Mouse (Mus musculus): ENCODE results near the gene Lingo2. TPM values are rescaled to one million over a fixed set of nuclear protein-coding genes. Genes with fewer than 3 reads are reported as not detected.

Gene Lingo2
- polyA plus RNA-seq, 1 experiment from 2014 or later = 0.45 TPM

DNA sequence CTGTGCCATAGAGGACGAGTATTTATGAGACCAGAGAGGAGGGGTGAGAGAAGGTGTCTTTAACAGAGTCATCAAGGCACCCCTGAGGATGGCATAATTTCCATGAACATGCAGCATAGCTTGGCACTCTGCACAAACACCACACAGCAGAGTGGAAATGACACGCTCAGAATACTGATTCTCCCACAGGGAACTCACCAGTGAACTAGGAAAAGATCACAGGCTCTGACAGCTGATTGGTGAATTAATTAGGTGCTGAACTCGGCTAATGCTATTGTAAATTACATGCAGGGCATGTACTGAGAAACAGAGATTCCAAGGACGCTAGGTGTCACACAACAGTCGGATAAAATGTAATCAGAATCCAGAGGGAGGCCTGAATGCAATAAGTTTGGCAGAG is 525.4 kb downstream of the Lingo2 start:
- Histone ChIP-seq H3K4me2 (ENCODE audit: low read depth, low read length) (no peak overlapping the region), H3K4me1 (ENCODE audit: control insufficient read depth, insufficient read depth, low read length) (no peaks in the 10 kb centered on the region), H3K36me3 (ENCODE audit: control insufficient read depth, insufficient read depth) (no peaks in the 10 kb centered on the region), H3K4me3 (ENCODE audit: low read length) (no peak overlapping the region), H3K9ac (ENCODE audit: low read length) (no peak overlapping the region), H3K27me3 (ENCODE audit: control insufficient read depth, insufficient read depth, low read length) (no peaks in the 10 kb centered on the region), H3K27ac (ENCODE audit: low read length) (no peak overlapping the region), H3K9me3 (replicated peaks; ENCODE audit: control insufficient read depth, low read length) (no peaks in the 10 kb centered on the region)
- 49% methylated on average over 5 of the region's 5 CpGs for WGBS
- no peak for ATAC-seq (replicated peaks; ENCODE audit: extremely low read depth, insufficient read depth, low FRiP score)

DNA sequence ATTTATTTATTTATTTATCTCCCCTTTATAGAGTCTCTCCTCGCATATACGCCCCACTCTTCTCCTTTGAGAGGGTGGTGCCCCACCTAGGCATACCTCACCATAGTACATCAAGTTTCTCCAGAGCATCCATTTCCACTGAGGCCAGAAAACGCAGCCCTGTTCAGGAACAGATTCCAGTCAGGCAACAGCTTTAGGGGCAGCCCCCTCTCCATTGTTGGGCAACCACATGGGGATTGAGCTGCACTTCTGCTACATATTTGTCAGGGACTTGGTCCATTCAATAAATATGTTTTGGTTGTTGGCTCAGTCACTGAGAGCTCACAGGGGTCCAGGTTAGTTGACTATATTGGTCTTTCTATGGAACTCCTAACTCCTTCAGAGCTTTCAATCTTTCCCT is 544.2 kb downstream of the Lingo2 start:
- H3K4me2 ChIP-seq (ENCODE audit: low read depth, low read length) = no peak overlapping the region
- 86% methylated on average over 3 of the region's 3 CpGs for WGBS
- H3K4me1 ChIP-seq (ENCODE audit: control insufficient read depth, insufficient read depth, low read length) = no peaks in the 10 kb centered on the region
- no peak overlapping the region for H3K27ac ChIP-seq (ENCODE audit: low read length)
- ATAC-seq (replicated peaks; ENCODE audit: extremely low read depth, insufficient read depth, low FRiP score) = no peak
- H3K4me3 ChIP-seq (ENCODE audit: low read length) = no peak overlapping the region
- no peaks in the 10 kb centered on the region for H3K9me3 ChIP-seq (replicated peaks; ENCODE audit: control insufficient read depth, low read length)
- H3K9ac ChIP-seq (ENCODE audit: low read length) = no peak overlapping the region
- H3K27me3 ChIP-seq (ENCODE audit: control insufficient read depth, insufficient read depth, low read length) = no peaks in the 10 kb centered on the region
- H3K36me3 ChIP-seq (ENCODE audit: control insufficient read depth, insufficient read depth) = no peaks in the 10 kb centered on the region

DNA sequence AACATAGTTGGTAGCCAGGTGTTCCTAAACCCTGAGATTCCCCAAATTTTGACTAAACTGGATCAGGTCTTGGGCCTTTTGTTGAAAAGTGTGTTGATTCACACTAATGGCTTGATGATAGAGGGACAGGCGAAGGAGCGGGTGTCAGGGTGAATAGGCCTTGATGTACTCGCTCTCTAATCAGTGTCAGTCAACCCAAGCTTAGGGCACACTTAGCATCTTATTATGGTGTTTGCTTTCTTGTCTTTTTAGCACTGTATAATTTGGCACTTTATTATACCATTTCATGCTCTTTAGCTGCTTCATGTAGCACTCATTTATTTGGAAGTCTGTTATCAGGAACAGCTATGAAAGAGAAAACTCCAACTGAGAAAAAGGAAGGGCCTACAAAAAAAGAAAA is 582.6 kb downstream of the Lingo2 start:
- H3K4me1 ChIP-seq (ENCODE audit: control insufficient read depth, insufficient read depth, low read length) = no peaks in the 10 kb centered on the region
- no peak overlapping the region for H3K9ac ChIP-seq (ENCODE audit: low read length)
- no peak overlapping the region for H3K4me3 ChIP-seq (ENCODE audit: low read length)
- H3K4me2 ChIP-seq (ENCODE audit: low read depth, low read length) = no peak overlapping the region
- H3K27ac ChIP-seq (ENCODE audit: low read length) = no peak overlapping the region
- no peaks in the 10 kb centered on the region for H3K27me3 ChIP-seq (ENCODE audit: control insufficient read depth, insufficient read depth, low read length)
- ATAC-seq (replicated peaks; ENCODE audit: extremely low read depth, insufficient read depth, low FRiP score) = no peak
- no peaks in the 10 kb centered on the region for H3K9me3 ChIP-seq (replicated peaks; ENCODE audit: control insufficient read depth, low read length)
- no peaks in the 10 kb centered on the region for H3K36me3 ChIP-seq (ENCODE audit: control insufficient read depth, insufficient read depth)
- 69% methylated on average over 3 of the region's 3 CpGs for WGBS

DNA sequence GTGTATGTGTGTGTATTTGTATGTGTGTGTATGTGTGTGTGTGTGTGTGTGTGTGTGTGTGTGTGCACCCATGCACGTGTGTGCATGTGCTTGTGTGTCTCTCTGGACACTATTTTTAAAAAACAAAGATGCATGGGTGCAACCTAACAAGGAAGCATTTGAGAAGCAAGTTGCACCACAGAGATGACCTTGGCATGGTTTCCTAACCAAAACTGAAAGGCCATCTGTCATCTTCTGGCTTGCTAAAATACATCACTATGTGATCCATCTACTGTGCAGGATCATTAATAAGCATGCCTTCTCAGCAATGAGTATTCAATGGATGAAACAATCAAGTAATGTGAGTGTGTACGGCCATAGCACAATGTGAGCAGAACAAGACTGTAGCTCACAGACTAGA is 597.1 kb downstream of the Lingo2 start:
- H3K4me1 ChIP-seq (ENCODE audit: control insufficient read depth, insufficient read depth, low read length) = no peaks in the 10 kb centered on the region
- WGBS = 60% methylated on average over 2 of the region's 2 CpGs
- ATAC-seq (replicated peaks; ENCODE audit: extremely low read depth, insufficient read depth, low FRiP score) = no peak

DNA sequence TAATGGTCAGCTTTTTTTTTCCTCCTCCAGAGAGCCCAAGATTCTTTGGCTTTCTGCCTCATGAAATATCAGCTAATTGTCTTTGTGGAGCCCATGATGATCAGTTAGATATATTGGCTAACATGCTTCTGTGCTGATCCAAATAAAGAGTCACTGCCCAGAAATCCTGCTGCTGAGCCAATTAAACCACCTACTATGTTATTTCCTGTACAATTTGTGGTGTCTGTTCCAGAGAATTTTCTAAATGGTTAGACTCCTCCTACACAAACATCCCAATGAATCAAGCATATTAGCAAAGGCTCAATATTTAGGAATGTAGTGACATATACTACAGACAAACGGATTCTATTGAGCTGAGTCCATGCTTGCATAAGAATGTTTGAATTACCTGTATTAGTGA is 619.8 kb downstream of the Lingo2 start:
- 73% methylated on average over 1 of the region's 1 CpGs for WGBS
- H3K4me2 ChIP-seq (ENCODE audit: low read depth, low read length) = no peak overlapping the region
- no peak overlapping the region for H3K9ac ChIP-seq (ENCODE audit: low read length)
- H3K27me3 ChIP-seq (ENCODE audit: control insufficient read depth, insufficient read depth, low read length) = no peaks in the 10 kb centered on the region
- no peak overlapping the region for H3K27ac ChIP-seq (ENCODE audit: low read length)
- H3K36me3 ChIP-seq (ENCODE audit: control insufficient read depth, insufficient read depth) = no peaks in the 10 kb centered on the region
- H3K9me3 ChIP-seq (replicated peaks; ENCODE audit: control insufficient read depth, low read length) = no peaks in the 10 kb centered on the region
- H3K4me1 ChIP-seq (ENCODE audit: control insufficient read depth, insufficient read depth, low read length) = no peaks in the 10 kb centered on the region
- no peak for ATAC-seq (replicated peaks; ENCODE audit: extremely low read depth, insufficient read depth, low FRiP score)
- no peak overlapping the region for H3K4me3 ChIP-seq (ENCODE audit: low read length)

More for the DNA sequence above, 597.1 kb downstream of the Lingo2 start:
- H3K4me2 ChIP-seq (ENCODE audit: low read depth, low read length) = no peak overlapping the region
- no peak overlapping the region for H3K27ac ChIP-seq (ENCODE audit: low read length)
- H3K27me3 ChIP-seq (ENCODE audit: control insufficient read depth, insufficient read depth, low read length) = no peaks in the 10 kb centered on the region
- H3K9ac ChIP-seq (ENCODE audit: low read length) = no peak overlapping the region
- H3K9me3 ChIP-seq (replicated peaks; ENCODE audit: control insufficient read depth, low read length) = no peaks in the 10 kb centered on the region
- no peak overlapping the region for H3K4me3 ChIP-seq (ENCODE audit: low read length)
- no peaks in the 10 kb centered on the region for H3K36me3 ChIP-seq (ENCODE audit: control insufficient read depth, insufficient read depth)

DNA sequence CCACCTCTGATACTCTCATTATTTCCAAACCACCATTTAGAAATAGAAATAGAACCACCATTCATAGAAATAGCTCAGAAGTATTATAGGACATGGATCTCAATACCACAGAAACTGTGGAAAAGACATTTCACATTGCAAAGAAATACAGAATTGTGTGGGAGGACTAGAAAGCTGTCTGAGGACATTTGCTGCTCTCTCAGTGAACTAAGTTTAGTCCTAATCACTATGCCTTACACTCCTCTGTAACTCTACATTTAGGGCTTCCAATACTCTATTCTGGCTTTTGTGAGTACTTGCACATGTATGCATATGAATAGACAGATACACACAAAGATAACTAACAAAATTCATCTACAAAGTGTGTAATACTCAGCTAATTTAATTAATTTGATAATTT is 625.9 kb downstream of the Lingo2 start:
- H3K9ac ChIP-seq (ENCODE audit: low read length) = no peak overlapping the region

DNA sequence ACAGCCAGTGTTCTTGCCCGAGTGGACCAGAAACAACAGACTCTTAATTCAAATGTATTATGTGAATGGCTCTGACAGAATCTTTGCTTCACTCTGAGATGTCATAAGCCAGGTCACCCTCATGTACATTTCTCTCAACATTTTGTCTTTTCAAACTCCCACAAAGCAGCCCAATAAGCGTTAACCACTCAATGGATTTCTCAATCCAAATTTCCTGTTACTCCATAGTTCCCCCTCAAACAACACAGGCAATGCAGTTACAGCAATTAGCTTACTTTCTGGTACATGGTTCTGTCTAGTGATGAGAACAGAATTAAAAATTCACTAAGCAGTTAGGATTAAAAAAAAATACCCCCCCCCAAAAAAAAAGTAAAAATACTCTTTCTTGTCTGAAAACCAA is 638.5 kb downstream of the Lingo2 start:
- Histone ChIP-seq H3K36me3 (ENCODE audit: control insufficient read depth, insufficient read depth) (no peaks in the 10 kb centered on the region), H3K9me3 (replicated peaks; ENCODE audit: control insufficient read depth, low read length) (no peaks in the 10 kb centered on the region), H3K27ac (ENCODE audit: low read length) (no peak overlapping the region), H3K4me1 (ENCODE audit: control insufficient read depth, insufficient read depth, low read length) (no peaks in the 10 kb centered on the region), H3K27me3 (ENCODE audit: control insufficient read depth, insufficient read depth, low read length) (no peaks in the 10 kb centered on the region), H3K4me3 (ENCODE audit: low read length) (no peak overlapping the region), H3K9ac (ENCODE audit: low read length) (no peak overlapping the region), H3K4me2 (ENCODE audit: low read depth, low read length) (no peak overlapping the region)
- no peak for ATAC-seq (replicated peaks; ENCODE audit: extremely low read depth, insufficient read depth, low FRiP score)
- WGBS = 60% methylated on average over 2 of the region's 2 CpGs

More for the DNA sequence above, 625.9 kb downstream of the Lingo2 start:
- Histone ChIP-seq H3K27ac (ENCODE audit: low read length) (no peak overlapping the region), H3K9me3 (replicated peaks; ENCODE audit: control insufficient read depth, low read length) (no peaks in the 10 kb centered on the region), H3K27me3 (ENCODE audit: control insufficient read depth, insufficient read depth, low read length) (no peaks in the 10 kb centered on the region), H3K4me3 (ENCODE audit: low read length) (no peak overlapping the region), H3K4me2 (ENCODE audit: low read depth, low read length) (no peak overlapping the region), H3K36me3 (ENCODE audit: control insufficient read depth, insufficient read depth) (no peaks in the 10 kb centered on the region), H3K4me1 (ENCODE audit: control insufficient read depth, insufficient read depth, low read length) (no peaks in the 10 kb centered on the region)
- ATAC-seq (replicated peaks; ENCODE audit: extremely low read depth, insufficient read depth, low FRiP score) = no peak

DNA sequence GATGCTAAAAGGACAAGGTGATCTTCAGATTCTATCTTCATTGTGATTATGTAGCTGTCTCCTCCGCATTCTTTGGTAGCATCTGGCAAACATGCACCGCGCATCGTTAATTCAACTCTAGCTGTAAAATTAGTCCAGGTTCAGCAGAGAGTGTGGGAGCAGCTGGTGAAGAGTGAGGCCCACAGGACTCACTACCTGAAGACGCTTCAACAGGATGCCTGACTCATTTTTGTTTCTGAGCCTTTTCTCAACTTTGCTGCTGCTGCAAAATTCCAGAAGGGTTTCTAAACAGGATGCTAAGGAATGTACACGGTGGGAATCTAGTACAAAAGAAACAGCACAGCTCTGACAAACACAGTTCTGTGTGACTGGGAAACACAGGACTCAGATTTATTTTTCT is 640.1 kb downstream of the Lingo2 start:
- Histone ChIP-seq H3K4me3 (ENCODE audit: low read length) (no peak overlapping the region), H3K27ac (ENCODE audit: low read length) (no peak overlapping the region), H3K4me2 (ENCODE audit: low read depth, low read length) (no peak overlapping the region), H3K36me3 (ENCODE audit: control insufficient read depth, insufficient read depth) (no peaks in the 10 kb centered on the region), H3K27me3 (ENCODE audit: control insufficient read depth, insufficient read depth, low read length) (no peaks in the 10 kb centered on the region), H3K9ac (ENCODE audit: low read length) (no peak overlapping the region), H3K4me1 (ENCODE audit: control insufficient read depth, insufficient read depth, low read length) (no peaks in the 10 kb centered on the region), H3K9me3 (replicated peaks; ENCODE audit: control insufficient read depth, low read length) (no peaks in the 10 kb centered on the region)
- WGBS = 75% methylated on average over 6 of the region's 6 CpGs
- no peak for ATAC-seq (replicated peaks; ENCODE audit: extremely low read depth, insufficient read depth, low FRiP score)

DNA sequence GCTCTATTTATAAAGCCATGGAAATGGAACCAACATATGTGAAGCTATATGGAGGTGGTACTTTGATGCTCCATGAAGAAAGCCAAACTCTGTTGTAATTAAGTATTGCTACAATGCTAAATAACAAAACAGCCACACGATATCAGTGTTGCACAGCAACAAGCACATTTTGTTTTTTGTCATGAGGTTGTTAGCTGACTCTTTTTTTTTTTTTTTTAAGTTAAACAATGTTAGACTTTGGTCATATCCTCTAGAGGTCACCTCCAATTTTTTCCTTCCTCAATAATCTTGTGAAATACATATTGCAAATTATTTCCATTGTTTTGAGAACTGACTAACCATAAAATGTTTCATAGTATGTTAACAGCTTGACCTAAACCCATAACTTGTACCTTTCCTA is 646.3 kb downstream of the Lingo2 start:
- Histone ChIP-seq H3K9me3 (replicated peaks; ENCODE audit: control insufficient read depth, low read length) (no peaks in the 10 kb centered on the region), H3K36me3 (ENCODE audit: control insufficient read depth, insufficient read depth) (no peaks in the 10 kb centered on the region), H3K9ac (ENCODE audit: low read length) (no peak overlapping the region), H3K4me3 (ENCODE audit: low read length) (no peak overlapping the region), H3K27me3 (ENCODE audit: control insufficient read depth, insufficient read depth, low read length) (no peaks in the 10 kb centered on the region), H3K27ac (ENCODE audit: low read length) (no peak overlapping the region), H3K4me1 (ENCODE audit: control insufficient read depth, insufficient read depth, low read length) (no peaks in the 10 kb centered on the region), H3K4me2 (ENCODE audit: low read depth, low read length) (no peak overlapping the region)
- ATAC-seq (replicated peaks; ENCODE audit: extremely low read depth, insufficient read depth, low FRiP score) = no peak
- 76% methylated on average over 1 of the region's 1 CpGs for WGBS

DNA sequence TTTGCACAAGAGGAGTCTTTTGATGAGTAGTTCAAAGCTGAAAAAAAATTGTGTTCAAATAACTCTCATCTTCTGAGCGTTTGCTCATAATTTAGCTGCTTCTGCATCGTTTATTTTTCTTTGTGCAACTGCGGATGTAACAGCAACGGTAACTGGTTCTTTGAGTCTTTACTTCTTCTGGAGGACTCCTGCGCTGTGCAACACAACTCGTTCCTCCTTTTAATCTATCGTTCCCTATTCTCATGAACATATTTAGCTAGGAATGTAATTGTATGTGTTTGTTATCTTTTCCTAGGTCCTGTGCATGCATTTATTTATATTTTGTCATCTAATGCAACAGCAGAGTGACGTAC is 661.9 kb downstream of the Lingo2 start:
- Histone ChIP-seq H3K36me3 (ENCODE audit: control insufficient read depth, insufficient read depth) (no peaks in the 10 kb centered on the region), H3K27ac (ENCODE audit: low read length) (no peak overlapping the region), H3K4me3 (ENCODE audit: low read length) (peak overlapping the region; percentile 22), H3K4me1 (ENCODE audit: control insufficient read depth, insufficient read depth, low read length) (no peaks in the 10 kb centered on the region), H3K27me3 (ENCODE audit: control insufficient read depth, insufficient read depth, low read length) (no peaks in the 10 kb centered on the region), H3K9ac (ENCODE audit: low read length) (no peak overlapping the region), H3K9me3 (replicated peaks; ENCODE audit: control insufficient read depth, low read length) (no peaks in the 10 kb centered on the region), H3K4me2 (ENCODE audit: low read depth, low read length) (peak overlapping the region; percentile 58)
- no peak for ATAC-seq (replicated peaks; ENCODE audit: extremely low read depth, insufficient read depth, low FRiP score)
- 68% methylated on average over 8 of the region's 8 CpGs for WGBS
